27 mouse cellular contexts compared by ENCODE assay signal in genomic region chr6:5032986-5033633, GRCm38 (mm10).
DNase-seq lines count a peak whose midpoint lies in the region; ATAC-seq lines count a peak whose summit lies in the region.
"Had no signal": no experiment of that assay in that cellular context is flagged by ENCODE, and none has a peak within 500 bp of the region (broad histone marks: within the 10 kb centered on the region; RNA-seq: fewer than 3 reads in every experiment).

No protein-coding gene starts in this region.

- no peak overlapping the region for H3K9ac ChIP-seq in limb, embryonic 13.5 days
- no peak overlapping the region for H3K9ac ChIP-seq in liver, embryonic 11.5 days (ENCODE audit: low read depth, low read length)
- H3K9ac ChIP-seq: embryonic facial prominence, embryonic 13.5 days; embryonic facial prominence, embryonic 15.5 days; forebrain, embryonic 12.5 days had no signal

- no peak for DNase-seq in limb, embryonic 10.5 days (ENCODE audit: low spot score)
- DNase-seq in ES-CJ7 (ENCODE audit: low read depth, low spot score) (peak; percentile 94), R1 (ENCODE audit: low read depth, low spot score) (peak; percentile 98)
- no peak for DNase-seq in lung, postnatal 10 days
- DNase-seq in liver, embryonic 11.5 days (ENCODE audit: low spot score) = no peak
- DNase-seq in adrenal gland, postnatal 4 days (ENCODE audit: low spot score in 2 of 2) = no peak
- DNase-seq: adrenal gland, adult 8-10 months; adrenal gland, postnatal 14 days; adrenal gland, postnatal 36 days; cerebellum, adult 11 months; cerebellum, adult 18-20 months; cerebellum, adult 8-10 months; cerebellum, adult 9-11 months; cerebellum, postnatal 14 days; cerebellum, postnatal 36 days; embryo, embryonic 11 days had no signal

- ATAC-seq in limb, embryonic 13.5 days (ENCODE audit: low FRiP score, low read depth) = no peak
- no peak for ATAC-seq in liver, embryonic 11.5 days (replicated peaks; ENCODE audit: low FRiP score)
- ATAC-seq: activated CD4-positive, CD25-positive, alpha-beta regulatory T cell, adult 4 months; forebrain, embryonic 14.5 days; forebrain, embryonic 16.5 days; Patski had no signal

- H3K36me3 ChIP-seq in limb, embryonic 13.5 days = no peaks in the 10 kb centered on the region
- peaks cover 3% of the 10 kb centered on the region; the same call in 1 of the 2 replicates for H3K36me3 ChIP-seq in limb, embryonic 10.5 days
- no peaks in the 10 kb centered on the region for H3K36me3 ChIP-seq in liver, embryonic 11.5 days (ENCODE audit: control insufficient read depth, insufficient read depth, low read length)
- H3K36me3 ChIP-seq: embryonic facial prominence, embryonic 13.5 days; embryonic facial prominence, embryonic 15.5 days; forebrain, embryonic 10.5 days; forebrain, embryonic 12.5 days; G1E had no signal

- no peaks in the 10 kb centered on the region for H3K9me3 ChIP-seq in limb, embryonic 13.5 days
- no peaks in the 10 kb centered on the region for H3K9me3 ChIP-seq in limb, embryonic 10.5 days (replicated peaks)
- no peaks in the 10 kb centered on the region for H3K9me3 ChIP-seq in liver, embryonic 11.5 days (ENCODE audit: control insufficient read depth, low read length)
- H3K9me3 ChIP-seq: embryonic facial prominence, embryonic 13.5 days; embryonic facial prominence, embryonic 15.5 days; forebrain, embryonic 10.5 days; forebrain, embryonic 12.5 days; G1E had no signal

- WGBS in limb, embryonic 13.5 days = 79% methylated on average over 5 of the region's 5 CpGs
- WGBS in limb, embryonic 10.5 days = 89% methylated on average over 5 of the region's 5 CpGs
- 84% methylated on average over 5 of the region's 5 CpGs for WGBS in liver, embryonic 11.5 days

- no peak overlapping the region for H3K4me2 ChIP-seq in limb, embryonic 13.5 days (replicated peaks)
- no peak overlapping the region for H3K4me2 ChIP-seq in liver, embryonic 11.5 days
- H3K4me2 ChIP-seq: embryonic facial prominence, embryonic 13.5 days; embryonic facial prominence, embryonic 15.5 days; forebrain, embryonic 12.5 days had no signal

- H3K4me3 ChIP-seq in limb, embryonic 13.5 days = no peak overlapping the region
- no peak overlapping the region for H3K4me3 ChIP-seq in limb, embryonic 10.5 days
- no peak overlapping the region for H3K4me3 ChIP-seq in liver, embryonic 11.5 days (ENCODE audit: low read depth, low read length)
- H3K4me3 ChIP-seq: embryonic facial prominence, embryonic 13.5 days; embryonic facial prominence, embryonic 15.5 days; erythroblast, embryonic 14.5 days; forebrain, embryonic 10.5 days; forebrain, embryonic 12.5 days had no signal

- H3K27ac ChIP-seq in limb, embryonic 13.5 days = 0 out of 2 replicates have a peak overlapping the region, but pooled peaks have one; percentile 1
- no peak overlapping the region for H3K27ac ChIP-seq in limb, embryonic 10.5 days
- no peak overlapping the region for H3K27ac ChIP-seq in liver, embryonic 11.5 days (ENCODE audit: low read depth, low read length)
- H3K27ac ChIP-seq: embryonic facial prominence, embryonic 13.5 days; embryonic facial prominence, embryonic 15.5 days; forebrain, embryonic 10.5 days; forebrain, embryonic 12.5 days had no signal

- H3K4me1 ChIP-seq in limb, embryonic 13.5 days = peaks cover 9% of the 10 kb centered on the region; the same call in 1 of the 2 replicates
- H3K4me1 ChIP-seq in limb, embryonic 10.5 days = peaks cover 21% of the 10 kb centered on the region
- peaks cover 2% of the 10 kb centered on the region for H3K4me1 ChIP-seq in liver, embryonic 11.5 days (replicated peaks; ENCODE audit: control insufficient read depth, insufficient read depth, low read length)
- H3K4me1 ChIP-seq: embryonic facial prominence, embryonic 15.5 days had no signal

- no peaks in the 10 kb centered on the region for H3K27me3 ChIP-seq in limb, embryonic 13.5 days
- no peaks in the 10 kb centered on the region for H3K27me3 ChIP-seq in limb, embryonic 10.5 days (ENCODE audit: low read depth, poor library complexity, severe bottlenecking)
- H3K27me3 ChIP-seq in liver, embryonic 11.5 days (replicated peaks; ENCODE audit: control insufficient read depth, insufficient read depth, low read length) = no peaks in the 10 kb centered on the region
- H3K27me3 ChIP-seq: embryonic facial prominence, embryonic 13.5 days; embryonic facial prominence, embryonic 15.5 days; forebrain, embryonic 12.5 days; Patski had no signal

Comparison
In these comparisons a context has a peak if more than half of its experiments do, and no peak if none do; other contexts are left out.
1. DNase-seq: peak in ES-CJ7 (single experiment) and R1 (single experiment); none in limb, embryonic 10.5 days (single experiment), lung, postnatal 10 days (single experiment), liver, embryonic 11.5 days (single experiment) and adrenal gland, postnatal 4 days (0 of 2).